Mouse (Mus musculus) adrenal gland, postnatal 36 days (tissue): ENCODE measurements around the gene Tiam2. TPM values are rescaled to one million over a fixed set of nuclear protein-coding genes. Genes with fewer than 3 reads are reported as not detected.
A peak's percentile ranks its signal among the peaks of the same experiment; 100 is the strongest.

Experiments used
- DNase-seq, 2 experiments: peaks; one replicate each; pipeline ENCODE4 v3.0.0; 2021; ENCODE audit warnings: mixed read lengths in 1 of 2
- total RNA-seq, 2 experiments: library from RNA; stranded (reverse); gene quantifications; 2 replicates each; pipeline ENCODE4 v1.2.3; 2021

Gene Tiam2
- total RNA-seq, 2 experiments from 2014 or later, result 16.2 to 42.9 TPM

DNA sequence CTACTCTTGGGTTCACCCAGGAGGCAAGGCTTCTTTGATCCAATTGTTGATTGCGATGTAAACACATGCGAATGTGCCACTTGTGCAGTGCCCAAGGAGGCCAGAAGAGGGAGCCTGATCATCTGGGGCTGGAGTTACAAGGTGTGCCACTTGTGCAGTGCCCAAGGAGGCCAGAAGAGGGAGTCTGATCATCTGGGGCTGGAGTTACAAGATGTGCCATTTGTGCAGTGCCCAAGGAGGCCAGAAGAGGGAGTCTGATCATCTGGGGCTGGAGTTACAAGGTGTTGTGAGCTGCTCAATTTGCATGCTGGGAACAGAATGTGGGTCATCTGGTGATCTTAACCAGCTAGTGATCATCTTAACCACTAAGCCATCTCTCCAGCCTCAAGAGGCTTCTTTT, 124.7 kb downstream of the Tiam2 start:
- peak; percentile 77 to 82 for DNase-seq

DNA sequence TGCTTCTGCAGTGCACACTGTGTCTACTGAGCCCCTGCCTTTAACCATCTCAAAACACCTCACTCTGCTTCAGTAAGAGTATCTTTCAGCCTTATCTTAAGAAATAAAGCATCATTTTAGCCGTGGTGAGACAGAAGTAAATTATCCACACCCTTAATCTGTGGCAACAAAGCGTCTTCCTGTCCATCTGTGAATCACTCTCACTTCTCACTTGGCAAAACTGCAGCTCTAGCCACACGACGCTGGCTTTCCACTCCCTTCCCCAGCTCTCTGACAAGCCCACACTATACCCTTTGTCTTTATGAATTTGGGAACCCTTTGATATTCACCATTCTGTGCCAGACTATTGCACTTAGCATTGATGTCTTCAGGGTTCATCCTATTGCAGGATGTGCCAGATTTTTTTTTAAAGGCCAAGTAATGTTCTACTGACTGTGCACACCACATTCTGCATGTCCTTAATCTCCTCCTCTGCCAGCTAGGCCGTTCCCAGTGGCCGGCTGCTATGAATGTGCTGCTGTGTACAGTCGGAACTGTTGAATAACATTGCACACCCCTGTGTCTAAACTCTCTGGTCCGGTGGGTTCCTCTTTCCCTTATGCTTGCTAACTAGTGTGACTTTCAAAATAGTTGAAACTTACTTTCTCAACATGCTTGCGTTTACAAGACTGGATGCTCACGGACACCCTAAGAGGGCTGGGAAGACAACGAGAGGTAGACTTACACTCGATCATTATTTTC, 126.4 kb downstream of the Tiam2 start:
- DNase-seq, result no peak

DNA sequence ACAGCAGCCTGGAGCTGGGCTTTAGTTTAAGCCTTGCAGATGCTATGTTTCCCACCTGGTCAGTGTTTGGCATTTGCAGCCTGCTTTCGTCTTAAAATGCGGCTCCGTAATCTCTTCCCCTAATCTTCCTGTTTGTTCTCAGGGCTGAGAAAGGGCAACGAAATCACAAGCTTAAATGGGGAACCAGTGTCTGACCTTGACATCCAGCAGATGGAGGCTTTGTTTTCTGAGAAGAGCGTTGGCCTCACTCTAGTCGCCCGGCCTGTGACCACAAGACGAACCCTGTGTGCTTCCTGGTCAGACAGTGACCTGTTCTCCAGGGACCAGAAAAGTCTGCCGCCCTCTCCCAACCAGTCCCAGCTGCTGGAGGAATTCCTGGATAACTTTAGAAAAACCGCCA, 127.6 kb downstream of the Tiam2 start:
- DNase-seq, result peak; percentile 10 to 27

DNA sequence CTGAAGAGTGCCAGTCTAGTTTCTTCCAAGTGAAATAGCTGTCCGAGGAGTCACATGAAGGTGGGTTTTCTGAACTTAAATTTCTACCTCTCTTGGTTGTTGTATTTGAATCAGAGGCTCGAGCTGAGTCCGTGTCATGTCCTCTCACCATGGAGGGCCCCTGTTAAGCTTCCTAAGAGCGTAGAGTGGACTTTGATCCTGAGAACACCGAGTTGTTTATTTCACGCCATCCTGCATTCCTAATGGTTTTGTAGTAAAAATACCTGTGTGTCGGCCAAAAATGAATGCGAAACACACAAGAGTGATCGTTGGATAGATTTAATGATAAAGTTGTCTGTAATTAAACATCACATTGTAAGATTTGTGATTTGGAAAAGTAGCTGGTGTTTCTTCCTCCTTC, 128.5 kb downstream of the Tiam2 start:
- no peak for DNase-seq

DNA sequence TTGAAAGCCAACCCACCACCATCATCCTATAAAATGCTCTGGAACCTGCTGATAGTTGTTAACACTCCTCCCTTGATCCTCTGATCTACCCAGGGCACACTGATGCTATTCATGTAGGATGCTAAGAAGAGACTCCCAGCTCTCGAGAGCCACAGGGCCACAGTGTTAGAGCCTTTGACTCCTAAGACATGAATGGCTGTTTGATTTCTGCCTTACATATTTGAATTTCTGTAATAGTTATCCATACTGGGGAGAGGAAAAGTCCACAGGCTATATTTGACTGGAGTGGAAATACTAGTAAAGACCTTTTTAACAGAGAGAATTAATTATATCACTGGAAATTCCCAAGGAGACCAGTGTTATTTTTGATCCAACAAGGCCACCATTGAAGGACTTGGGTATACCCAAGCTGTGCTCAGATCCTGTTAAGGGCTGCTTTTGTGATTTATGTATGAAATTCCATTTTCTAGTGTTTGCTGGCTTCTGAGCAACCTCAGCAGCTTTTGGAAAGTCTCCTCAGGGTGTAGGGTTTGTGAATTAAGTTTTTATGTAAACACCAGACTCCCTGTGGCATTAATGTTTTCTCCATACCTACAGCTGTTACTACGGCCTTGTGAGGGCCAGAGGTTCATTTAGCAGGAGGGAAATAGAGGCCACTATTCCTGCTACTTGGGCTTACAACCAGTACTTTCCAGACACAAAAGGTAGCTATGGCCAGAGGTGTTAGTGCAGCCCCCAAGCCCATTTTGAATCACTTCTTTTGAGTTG, 131.7 kb downstream of the Tiam2 start:
- DNase-seq, result no peak

DNA sequence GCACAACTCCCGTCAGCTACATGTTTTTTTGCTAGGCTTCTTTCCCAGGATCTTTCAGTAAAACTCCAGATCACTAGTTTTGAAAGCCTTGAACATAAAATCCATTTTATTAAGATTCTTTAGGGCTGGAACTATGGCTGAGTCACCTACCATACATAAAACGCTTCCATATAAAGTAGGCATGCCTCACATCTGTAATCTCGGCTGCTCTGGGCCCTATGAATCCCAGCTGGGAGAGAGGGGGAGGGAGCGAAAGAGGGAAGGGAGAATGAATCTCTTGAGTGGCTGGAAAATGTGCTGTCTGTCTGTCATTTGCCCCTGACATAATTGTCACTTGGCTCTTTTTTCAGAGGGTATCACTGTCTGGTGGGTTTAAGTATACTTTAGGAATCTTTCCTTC, 139.5 kb downstream of the Tiam2 start:
- no peak for DNase-seq

DNA sequence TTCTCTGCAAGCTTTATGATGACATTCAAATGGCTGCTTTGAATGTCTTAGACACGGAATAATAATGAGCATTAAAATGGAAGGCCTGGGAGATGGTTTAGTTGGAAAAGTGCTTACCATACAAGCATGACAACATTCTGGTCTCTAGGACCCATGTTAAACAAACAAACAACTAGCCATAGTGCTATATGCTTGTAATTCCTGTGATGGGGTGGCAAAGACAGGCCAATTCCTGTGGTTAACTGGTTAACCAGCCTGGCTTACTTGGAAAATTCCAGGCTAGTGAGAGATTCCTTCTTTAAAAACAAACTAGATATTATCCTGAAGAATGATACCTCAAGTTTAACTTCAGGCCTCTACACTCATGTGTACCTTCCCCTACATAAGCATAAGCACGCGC, 140.3 kb downstream of the Tiam2 start:
- DNase-seq, result no peak

DNA sequence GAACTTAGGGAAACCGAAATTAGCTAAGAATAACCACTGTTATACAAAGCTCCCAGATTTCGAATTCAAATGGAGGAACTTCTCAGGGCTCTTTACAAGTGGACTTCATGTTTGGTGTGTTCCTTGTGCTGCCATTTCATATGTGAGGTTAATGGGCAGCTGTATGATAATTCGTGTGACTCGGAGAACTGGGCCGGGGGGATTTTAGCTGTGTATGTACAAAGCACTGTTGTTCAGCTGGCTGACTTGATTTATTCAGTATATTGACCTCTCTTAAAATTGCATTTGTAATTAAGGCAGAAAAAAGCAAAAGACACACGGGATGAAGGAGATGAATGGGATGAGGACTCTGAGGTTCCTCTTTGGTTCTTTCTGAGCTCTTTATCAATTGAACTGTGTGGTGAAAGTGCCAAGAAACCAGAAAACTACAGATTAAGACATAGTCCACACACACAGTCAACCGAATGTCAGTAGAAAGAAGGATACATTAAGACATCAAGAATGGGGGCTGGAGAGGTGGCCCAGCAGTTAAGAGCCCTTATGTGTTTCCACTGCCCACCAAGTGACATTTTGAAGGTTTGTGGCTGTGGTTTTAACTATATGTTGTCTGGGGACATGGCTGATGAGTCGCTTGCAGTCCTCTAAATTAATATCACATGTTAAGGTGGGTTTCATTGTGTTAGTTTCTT, 141.4 kb downstream of the Tiam2 start:
- DNase-seq, result no peak

DNA sequence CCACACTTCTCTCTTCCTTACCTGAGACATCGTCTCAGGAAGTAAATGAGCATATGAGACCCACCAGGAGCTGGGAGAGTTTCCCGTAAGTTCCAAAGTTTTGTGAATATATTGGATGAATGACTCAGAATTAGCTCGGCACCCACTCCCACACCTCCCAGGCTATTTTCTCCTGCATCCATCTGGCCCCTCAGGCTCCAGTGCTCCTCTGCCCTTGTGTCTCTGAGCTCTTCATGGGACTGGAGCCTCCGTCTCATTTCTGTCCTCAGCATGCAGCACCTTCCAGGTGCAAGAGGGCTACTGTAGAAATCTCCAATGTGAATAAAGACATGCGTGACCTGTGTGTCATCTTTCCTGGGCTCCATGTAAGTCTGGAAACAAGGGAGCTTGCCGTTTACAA, 145.6 kb downstream of the Tiam2 start:
- DNase-seq, result no peak

DNA sequence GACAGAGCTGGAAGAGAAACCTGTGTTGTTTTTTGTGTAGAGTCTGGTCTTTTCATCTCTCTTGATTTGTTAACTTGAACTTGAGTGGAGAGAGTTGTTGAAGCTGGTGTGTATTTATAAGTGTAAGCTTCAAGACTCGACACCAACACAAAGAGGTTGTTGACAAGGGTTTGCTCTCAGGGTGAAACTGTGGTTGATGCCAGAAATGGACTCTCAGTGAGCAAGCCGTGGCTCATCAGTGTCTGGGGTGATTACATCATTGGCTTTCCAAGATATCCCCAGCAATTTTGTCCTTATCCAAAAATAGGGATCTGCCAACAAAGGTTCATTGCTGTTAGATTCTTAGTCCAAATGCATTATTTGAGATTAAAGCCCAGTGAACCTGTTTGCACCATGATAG, 150.2 kb downstream of the Tiam2 start:
- no peak for DNase-seq

DNA sequence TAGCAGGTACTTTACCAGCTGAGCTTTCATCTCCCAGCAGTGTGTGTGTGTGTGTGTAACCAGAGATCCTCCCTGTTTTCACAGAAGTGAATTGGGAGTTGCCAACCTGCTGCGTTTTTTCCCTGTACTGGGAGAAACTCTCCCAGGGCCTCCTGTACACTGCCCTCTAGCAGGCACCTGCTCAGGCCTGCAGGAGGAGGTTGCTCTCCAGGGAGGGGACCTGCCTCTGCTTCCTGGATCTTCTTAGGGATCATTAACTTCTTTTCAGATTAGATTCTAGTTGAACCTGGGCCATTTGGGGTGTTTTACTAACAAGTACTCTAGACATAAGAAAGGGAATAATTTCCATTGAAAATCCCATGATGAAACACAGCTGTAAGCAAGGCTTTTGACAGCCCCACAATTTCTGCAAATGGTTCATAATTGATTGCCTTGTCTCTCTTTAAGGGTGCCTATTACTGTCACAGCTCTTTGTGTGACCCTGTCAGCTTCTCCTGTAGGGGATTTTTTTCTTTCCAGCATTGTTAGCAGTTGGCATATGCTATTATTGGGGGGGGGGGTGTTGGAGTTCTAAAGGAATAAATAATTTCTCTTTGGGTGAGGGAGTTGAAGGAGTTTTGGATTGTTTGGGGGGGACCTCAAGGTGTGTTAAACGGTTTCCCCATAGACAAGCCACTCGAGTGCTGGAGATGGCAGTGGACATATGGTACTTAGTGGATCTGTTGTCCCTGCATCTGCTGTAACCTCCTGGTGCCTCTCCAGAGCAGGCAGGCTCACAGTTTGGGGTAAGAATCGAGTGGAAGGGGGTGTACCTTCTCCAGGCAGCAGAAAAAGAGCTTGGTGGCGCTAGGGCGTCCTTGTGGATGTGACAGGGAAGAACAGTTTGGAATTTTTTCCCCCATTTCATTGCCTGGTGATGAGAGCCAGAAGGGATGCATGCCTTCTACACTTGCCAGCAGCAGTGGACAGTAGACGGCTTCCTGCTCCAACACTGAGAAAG, 155.5 kb downstream of the Tiam2 start:
- no peak for DNase-seq

DNA sequence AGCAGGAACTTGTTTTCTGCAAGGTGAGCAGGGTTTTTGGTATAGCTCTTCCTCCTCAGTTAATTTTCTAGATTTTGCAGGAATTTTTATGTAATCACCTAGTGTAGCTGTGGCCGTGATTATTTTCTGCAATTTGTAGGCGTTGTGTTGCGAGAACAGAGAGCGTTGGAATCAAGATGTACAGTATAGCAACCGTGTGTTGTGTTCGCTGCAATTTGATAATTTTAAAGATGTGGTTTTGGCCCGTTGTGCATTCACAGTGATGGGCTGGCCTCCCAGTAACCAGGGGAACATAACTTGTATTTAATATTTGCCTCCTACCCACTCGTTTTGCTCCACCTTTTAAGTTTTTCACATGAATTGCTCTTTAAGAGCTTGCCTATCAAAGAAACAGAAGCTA, 156.7 kb downstream of the Tiam2 start:
- no peak for DNase-seq

DNA sequence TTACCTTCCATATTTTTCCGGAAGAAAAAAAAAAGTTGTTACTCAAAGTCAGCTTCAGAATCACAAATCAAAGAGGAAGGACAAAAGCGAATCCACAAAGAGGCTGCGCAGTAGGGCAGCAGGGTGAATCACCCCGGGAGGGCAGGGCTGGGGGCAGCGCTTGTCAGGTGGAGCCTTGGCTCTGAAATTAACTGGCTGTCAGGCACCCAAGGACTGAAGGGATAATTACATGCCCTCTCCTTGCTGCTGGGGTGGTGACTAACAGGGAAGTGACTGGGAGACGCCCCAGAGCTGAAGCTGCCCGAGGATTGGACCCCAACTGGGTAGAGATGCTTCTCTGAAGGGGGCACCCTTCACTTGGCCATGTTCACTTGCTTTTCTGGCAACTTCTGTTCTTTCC, 159.5 kb downstream of the Tiam2 start:
- DNase-seq, result peak; percentile 77 to 85

DNA sequence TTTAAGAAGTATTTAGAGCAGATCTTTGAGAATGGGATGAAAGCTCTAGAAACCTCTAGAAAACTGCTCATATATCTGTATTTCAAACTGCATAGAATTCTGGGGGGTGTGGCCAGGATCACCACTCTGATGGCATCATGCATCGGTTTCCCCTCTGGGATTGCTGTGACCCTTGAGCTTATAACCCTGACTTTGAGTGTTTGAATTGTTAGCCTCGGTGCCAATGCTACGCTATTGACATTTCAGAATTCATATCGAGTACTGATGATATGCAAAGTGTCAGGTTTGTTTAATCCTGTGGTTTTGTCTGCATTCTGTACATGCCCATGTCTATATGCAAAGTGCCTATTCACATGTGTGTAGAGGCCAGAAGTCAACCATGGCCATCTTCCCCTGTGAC, 160.8 kb downstream of the Tiam2 start:
- DNase-seq, result no peak

DNA sequence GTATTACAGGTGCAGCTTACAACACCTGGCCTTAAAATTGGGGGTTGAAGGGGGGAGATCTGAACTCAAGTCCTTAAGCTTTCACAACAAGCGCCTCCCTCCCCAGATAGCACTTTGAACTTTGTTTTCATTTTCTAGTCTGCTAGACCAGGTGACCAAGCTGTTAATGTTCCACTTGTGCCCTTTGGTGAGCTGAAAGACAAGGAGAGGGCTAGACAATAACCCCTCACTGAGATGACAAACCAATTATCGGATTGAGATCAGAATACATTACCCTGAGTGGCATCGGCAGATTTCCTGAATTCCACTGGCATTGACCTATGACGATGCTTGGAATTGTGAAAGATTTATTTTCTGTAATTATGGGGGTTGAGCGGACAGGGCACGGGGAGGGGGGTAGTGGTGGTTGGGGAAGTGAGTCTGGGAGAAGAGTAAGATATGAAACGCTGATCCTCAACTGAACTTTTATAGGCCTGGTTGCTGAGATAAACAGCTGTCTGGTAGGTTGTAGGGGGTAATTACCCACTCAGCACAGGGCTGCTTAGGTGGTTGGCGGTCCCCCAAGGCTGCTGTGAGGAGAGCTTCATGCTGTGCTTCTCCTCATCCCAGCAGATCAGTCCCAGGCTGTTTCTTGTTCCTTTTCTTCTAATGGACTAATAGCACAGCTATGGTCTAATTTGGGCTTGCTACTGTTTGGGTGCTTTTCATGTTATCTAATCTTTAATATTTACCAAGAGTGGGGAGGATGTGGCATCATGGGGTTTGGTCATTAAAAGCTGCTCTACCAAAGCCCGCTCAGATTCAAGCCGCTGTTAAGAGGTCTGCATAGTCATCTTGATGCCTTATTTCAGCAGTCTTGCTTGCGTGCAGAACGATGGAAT, 161.6 kb downstream of the Tiam2 start:
- peak in 1 of 2 experiments; percentile 8 for DNase-seq

DNA sequence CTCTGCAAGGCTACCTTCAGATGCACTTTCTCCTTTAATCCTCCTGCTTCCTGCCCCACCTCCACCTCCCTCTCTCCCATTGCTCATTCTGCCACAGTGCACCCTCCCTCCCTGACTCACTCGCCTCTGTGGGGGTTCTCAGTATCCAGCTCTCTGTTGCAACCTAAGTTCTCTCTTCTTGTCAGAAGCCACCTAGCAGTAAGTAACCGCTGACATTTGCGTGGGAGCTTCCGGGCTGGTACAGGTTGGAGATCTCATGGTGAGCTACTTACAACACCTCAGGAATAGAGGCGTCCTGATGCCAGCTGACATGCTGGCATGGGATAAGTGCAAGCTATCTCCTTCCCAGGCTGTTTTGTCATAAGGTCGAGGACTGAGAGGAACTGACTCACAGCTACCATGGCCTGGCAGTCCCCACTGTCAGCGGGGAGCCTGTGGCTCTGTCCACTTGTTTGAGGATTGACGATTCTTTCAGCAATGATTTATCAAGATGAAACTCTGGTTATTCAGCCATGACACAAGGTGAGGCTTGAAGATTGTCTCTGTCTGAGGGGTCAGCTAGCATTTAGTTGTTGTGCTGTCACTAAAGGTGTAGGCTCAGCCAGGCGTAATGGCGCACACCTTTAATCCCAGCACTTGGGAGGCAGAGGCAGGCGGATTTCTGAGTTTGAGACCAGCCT, 164.0 kb downstream of the Tiam2 start:
- DNase-seq, result peak; percentile 79

DNA sequence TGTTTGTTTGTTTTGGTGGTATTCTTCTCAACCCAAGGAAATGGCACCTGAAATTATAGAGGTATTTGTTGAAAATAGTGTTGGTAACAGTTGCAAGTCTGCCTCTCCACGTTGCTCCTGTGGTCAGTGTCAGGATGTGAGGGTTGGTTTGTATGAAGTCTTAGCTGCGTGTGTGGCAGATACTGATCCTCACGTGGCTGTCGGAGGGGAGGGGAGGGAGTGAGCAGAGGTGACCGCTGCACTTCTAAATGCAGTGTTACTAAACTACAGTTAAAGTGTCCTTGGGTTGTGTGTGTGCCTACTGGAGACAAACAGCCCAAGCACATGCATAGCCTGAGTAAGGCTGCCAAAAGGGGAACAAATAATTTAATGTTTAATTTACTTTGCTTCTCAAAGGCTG, 164.7 kb downstream of the Tiam2 start:
- DNase-seq, result peak; percentile 24 to 45

DNA sequence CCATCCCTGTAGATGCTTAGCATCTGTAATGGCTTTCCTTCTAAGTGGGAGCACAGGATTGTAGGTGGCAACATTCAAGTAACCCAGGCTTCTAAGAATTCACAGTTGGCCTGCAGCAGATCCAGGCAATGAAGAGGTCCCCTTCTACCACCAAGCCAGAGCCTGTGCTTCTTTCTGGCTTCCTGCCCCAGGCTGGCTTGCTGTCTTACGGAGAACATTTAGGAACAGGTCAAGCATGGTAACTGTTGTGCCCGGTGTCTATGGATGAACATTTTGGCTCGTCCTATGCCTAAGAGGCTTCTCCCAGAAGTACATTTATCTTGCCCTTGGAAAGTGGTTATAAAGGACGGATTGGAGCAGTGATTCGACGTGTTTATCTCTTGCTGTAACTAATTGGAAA, 165.3 kb downstream of the Tiam2 start:
- DNase-seq, result peak in 1 of 2 experiments; percentile 30

DNA sequence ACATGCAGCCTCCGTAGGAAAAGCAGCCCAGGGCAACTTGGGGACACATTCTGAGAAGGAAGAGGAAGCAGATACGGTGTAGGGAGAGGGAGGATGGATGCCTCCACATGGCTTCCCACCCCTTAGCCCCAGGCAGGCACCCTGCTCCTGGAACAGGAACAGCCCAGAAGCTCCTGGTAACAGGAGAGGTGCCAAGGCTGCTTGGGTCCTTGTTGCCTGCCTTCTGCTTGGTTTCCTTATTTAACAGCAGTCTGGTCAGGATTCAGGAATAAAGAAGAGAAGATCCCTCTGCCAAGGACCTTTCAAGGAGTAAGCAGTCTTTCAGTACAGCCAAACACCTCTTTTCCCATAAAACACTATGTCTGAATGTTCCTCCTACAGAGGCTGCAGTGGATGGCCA, 169.2 kb downstream of the Tiam2 start:
- no peak for DNase-seq

DNA sequence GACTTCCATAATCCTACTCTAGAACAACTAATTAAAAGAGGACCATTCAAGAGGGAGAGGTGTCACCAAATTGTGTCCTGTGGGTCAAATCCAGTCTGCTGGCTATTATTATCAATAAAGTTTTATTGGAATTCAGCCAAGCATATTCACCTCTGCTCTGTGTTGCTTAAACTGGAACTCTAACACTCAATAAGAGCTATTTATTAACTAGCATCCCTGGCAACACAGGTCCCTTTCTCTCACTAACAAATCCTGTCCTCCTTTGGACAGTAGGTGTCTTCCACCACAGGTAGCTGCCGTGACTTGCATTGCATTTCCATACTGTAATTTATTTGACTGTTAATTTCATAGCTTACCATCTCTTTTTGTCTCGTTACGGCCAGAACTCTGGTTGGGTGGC, 169.7 kb downstream of the Tiam2 start:
- DNase-seq, result no peak
